Mouse (Mus musculus): ENCODE data around the gene Tjp3. TPM values are rescaled to one million over a fixed set of nuclear protein-coding genes. Genes with fewer than 3 reads are reported as not detected.

The Tjp3 gene
- polyA plus RNA-seq, 1 experiment from 2014 or later, result 3.9 TPM

DNA sequence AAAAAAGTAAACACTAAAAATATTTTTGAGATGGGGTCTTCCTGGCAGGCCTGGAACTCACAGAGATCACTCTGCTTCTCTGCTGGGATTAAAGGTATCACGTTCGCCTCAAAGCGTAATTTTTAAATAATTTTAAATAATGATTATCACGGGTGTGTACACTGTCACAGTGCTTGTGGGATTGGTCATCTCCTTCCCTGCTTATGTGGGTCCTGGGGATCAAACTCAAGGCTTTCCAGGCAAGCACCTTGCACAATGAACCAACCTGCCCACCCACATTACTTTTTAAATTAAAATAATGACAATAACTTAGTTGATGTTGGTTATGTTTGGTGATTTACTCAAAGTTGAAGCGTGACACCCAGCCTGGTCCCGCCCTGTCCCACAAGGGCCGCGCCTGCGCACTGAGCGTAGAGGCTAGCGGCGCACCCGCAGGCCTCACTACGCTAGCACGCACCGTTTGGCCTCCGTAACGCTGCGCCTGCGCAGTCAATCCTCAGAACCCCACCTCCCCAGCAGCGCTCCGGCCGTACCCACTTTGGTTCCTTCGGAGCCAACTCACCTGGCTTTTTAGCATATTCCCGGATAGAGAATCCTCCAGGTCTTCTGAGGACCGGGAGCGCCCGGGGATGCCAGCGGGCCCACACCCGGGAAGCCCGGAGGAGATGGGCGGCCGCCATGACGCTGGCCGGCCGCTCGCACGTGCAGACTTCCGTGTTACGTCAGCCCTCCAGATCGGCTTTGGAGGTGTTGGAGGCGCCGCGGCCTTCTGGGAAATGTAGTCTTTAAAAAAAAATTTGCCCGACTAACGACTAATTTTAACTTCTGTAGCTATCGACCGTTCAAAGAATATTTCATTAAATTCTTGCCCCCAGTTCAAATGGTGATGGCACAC lies 24.9 kb downstream of the Tjp3 start, which contains the start of the genes Mrpl54 and Apba3:
Gene Mrpl54 (minus strand): TSS at position 724 of the 895 bp plus-strand sequence.
Gene Apba3 (plus strand): TSS at position 750 of the 895 bp plus-strand sequence.
- Histone ChIP-seq H3K4me3 (ENCODE audit: low read depth, low read length) (peak within 1 kb of the TSS; percentile 67), H3K4me1 (ENCODE audit: control insufficient read depth, insufficient read depth, low read length) (peaks cover 17% of the 10 kb centered on the region), H3K9ac (ENCODE audit: low read length) (peak within 1 kb of the TSS; percentile 88), H3K27me3 (ENCODE audit: control insufficient read depth, insufficient read depth, low read length) (no peaks in the 10 kb centered on the region), H3K9me3 (ENCODE audit: control insufficient read depth, low read length) (no peaks in the 10 kb centered on the region), H3K27ac (ENCODE audit: low read depth, low read length) (peak within 1 kb of the TSS; percentile 54), H3K4me2 (peak within 1 kb of the TSS; percentile 73), H3K36me3 (ENCODE audit: control insufficient read depth, insufficient read depth, low read length) (peaks cover 12% of the 10 kb centered on the region)
- ATAC-seq (ENCODE audit: low FRiP score) (peak; percentile 93), DNase-seq (ENCODE audit: low spot score, missing footprints) (peak; percentile 99)
- 1% methylated on average over 48 of the region's 48 CpGs for WGBS

DNA sequence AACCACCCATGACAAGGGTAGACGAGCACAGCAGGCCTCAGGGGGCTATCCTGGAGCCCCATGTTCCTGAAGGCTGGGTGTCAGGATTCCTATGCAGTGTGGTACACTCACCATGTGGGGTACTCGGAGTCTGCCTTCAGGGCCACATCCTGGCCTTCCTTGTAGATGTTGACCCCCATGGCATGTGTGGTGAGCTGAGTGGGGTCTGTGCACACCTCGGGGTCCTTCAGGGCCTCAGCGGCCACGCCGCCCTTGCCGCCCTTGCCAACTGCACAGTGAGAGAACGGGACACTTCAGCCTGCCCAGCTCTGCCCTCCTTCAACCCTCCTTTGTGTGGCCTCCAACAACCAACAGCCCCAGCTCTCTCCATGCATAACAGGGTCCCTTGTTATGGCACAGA lies 25.8 kb downstream of the Tjp3 start:
- no peak for DNase-seq (ENCODE audit: low spot score, missing footprints)
- H3K9me3 ChIP-seq (ENCODE audit: control insufficient read depth, low read length), result no peaks in the 10 kb centered on the region
- ATAC-seq (ENCODE audit: low FRiP score), result no peak
- no peak overlapping the region for H3K27ac ChIP-seq (ENCODE audit: low read depth, low read length)
- H3K4me3 ChIP-seq (ENCODE audit: low read depth, low read length), result no peak overlapping the region
- peaks cover 17% of the 10 kb centered on the region for H3K4me1 ChIP-seq (ENCODE audit: control insufficient read depth, insufficient read depth, low read length)
- H3K36me3 ChIP-seq (ENCODE audit: control insufficient read depth, insufficient read depth, low read length), result peaks cover 9% of the 10 kb centered on the region
- no peaks in the 10 kb centered on the region for H3K27me3 ChIP-seq (ENCODE audit: control insufficient read depth, insufficient read depth, low read length)
- peak overlapping the region; percentile 73 for H3K4me2 ChIP-seq
- 96% methylated on average over 8 of the region's 8 CpGs for WGBS
- peak overlapping the region; percentile 88 for H3K9ac ChIP-seq (ENCODE audit: low read length)

GRCm38 (mm10) chr10:81261025-81261424 lies 30.4 kb downstream of the Tjp3 start:
- Histone ChIP-seq H3K9me3 (ENCODE audit: control insufficient read depth, low read length) (no peaks in the 10 kb centered on the region), H3K27me3 (ENCODE audit: control insufficient read depth, insufficient read depth, low read length) (peaks cover 30% of the 10 kb centered on the region), H3K36me3 (ENCODE audit: control insufficient read depth, insufficient read depth, low read length) (peaks cover 9% of the 10 kb centered on the region), H3K27ac (ENCODE audit: low read depth, low read length) (no peak overlapping the region), H3K9ac (ENCODE audit: low read length) (no peak overlapping the region), H3K4me2 (no peak overlapping the region), H3K4me1 (ENCODE audit: control insufficient read depth, insufficient read depth, low read length) (peaks cover 20% of the 10 kb centered on the region), H3K4me3 (ENCODE audit: low read depth, low read length) (no peak overlapping the region)
- ATAC-seq (ENCODE audit: low FRiP score) (no peak), DNase-seq (ENCODE audit: low spot score, missing footprints) (no peak)
- WGBS, result 98% methylated on average over 4 of the region's 4 CpGs

DNA sequence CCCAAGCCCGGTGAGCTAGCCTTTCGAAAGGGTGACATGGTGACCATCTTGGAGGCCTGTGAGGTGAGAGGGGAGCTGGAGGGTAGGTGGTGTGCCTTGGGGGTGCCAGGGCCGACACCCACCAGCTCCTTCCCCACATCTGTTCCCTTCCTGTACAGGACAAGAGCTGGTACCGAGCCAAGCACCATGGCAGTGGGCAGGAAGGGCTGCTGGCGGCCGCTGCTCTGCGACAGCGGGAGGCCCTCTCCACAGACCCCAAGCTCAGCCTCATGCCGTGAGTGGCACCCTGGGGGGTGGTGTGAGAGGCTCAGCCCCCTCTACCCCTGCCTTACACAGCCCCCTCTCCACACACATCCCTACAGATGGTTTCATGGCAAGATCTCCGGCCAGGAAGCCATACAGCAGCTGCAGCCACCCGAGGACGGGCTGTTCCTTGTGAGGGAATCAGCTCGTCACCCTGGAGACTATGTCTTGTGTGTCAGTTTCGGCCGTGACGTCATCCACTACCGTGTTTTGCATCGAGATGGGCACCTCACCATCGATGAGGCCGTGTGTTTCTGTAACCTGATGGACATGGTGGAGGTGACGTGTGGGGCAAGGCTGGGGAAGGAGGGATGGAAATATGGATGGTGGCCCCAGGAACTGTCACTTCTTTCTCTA lies 32.0 kb downstream of the Tjp3 start:
- 44% methylated on average over 21 of the region's 21 CpGs for WGBS
- Histone ChIP-seq H3K9ac (ENCODE audit: low read length) (0 out of 2 replicates have a peak overlapping the region, but pooled peaks have one; percentile 12), H3K27me3 (ENCODE audit: control insufficient read depth, insufficient read depth, low read length) (peaks cover 34% of the 10 kb centered on the region), H3K4me3 (ENCODE audit: low read depth, low read length) (no peak overlapping the region), H3K4me1 (ENCODE audit: control insufficient read depth, insufficient read depth, low read length) (peaks cover 12% of the 10 kb centered on the region; the same call in 1 of the 2 replicates), H3K27ac (ENCODE audit: low read depth, low read length) (no peak overlapping the region), H3K36me3 (ENCODE audit: control insufficient read depth, insufficient read depth, low read length) (peaks cover 3% of the 10 kb centered on the region), H3K4me2 (no peak overlapping the region; the same call in 1 of the 2 replicates), H3K9me3 (ENCODE audit: control insufficient read depth, low read length) (no peaks in the 10 kb centered on the region)
- ATAC-seq (ENCODE audit: low FRiP score), result peak; percentile 12; the same call in 1 of the 2 replicates
- no peak for DNase-seq (ENCODE audit: low spot score, missing footprints)

DNA sequence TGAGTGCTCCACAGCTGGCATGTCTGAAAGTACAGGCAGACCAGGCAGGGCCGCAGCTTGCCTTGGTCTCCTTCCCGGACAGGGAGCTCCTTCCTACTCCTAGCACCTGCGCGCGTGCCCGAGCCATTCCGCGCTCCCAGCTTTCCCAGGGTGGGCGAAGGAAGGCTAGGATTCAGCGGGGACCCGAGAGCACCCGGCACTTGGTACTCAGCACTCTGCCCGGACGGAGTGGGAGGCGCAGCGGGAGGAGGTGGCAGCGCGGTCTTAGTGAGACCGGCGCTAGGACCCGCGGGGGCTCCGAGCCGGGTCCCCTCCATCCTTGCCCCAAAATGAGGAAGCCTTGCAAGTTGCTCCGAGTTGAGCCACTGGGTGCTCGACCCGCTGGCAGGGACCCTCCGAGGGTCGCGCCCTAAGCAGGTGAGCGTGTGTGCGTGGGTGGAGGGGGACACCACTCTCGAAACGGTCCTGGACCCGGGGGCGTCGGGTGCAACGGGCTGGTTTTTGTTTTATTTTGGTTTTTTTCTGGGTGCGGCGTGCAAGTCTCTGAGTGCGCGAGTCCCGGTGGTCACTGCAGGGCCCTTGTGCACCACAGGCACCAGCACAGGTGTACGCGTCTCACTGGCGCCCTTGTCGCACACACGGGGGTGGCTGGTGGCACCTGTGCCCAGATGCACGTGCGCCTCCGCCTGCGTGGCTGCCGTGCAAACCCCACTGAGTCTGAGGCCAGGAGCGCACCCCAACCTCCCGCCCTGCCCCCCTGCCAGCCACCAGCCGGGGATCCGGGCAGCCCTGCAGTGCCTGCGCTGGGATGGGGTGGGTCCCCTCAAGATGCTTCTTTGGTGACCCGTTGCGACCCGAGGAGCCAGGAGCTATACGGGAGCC lies 34.0 kb downstream of the Tjp3 start:
- peak; percentile 94 for DNase-seq (ENCODE audit: low spot score, missing footprints)
- H3K9me3 ChIP-seq (ENCODE audit: control insufficient read depth, low read length), result no peaks in the 10 kb centered on the region
- 2% methylated on average over 61 of the region's 62 CpGs for WGBS
- peak overlapping the region; percentile 52 for H3K9ac ChIP-seq (ENCODE audit: low read length)
- peak overlapping the region; percentile 37 for H3K4me3 ChIP-seq (ENCODE audit: low read depth, low read length)
- H3K36me3 ChIP-seq (ENCODE audit: control insufficient read depth, insufficient read depth, low read length), result no peaks in the 10 kb centered on the region
- peak overlapping the region; percentile 77 for H3K4me2 ChIP-seq
- peaks cover 15% of the 10 kb centered on the region for H3K4me1 ChIP-seq (ENCODE audit: control insufficient read depth, insufficient read depth, low read length)
- H3K27me3 ChIP-seq (ENCODE audit: control insufficient read depth, insufficient read depth, low read length), result peaks cover 46% of the 10 kb centered on the region
- H3K27ac ChIP-seq (ENCODE audit: low read depth, low read length), result no peak overlapping the region
- 0 out of 2 replicates have a peak, but pooled peaks have one; percentile 5 for ATAC-seq (ENCODE audit: low FRiP score)

- H3K9ac ChIP-seq (ENCODE audit: low read length), result no peak overlapping the region
- no peak overlapping the region for H3K4me2 ChIP-seq
- no peaks in the 10 kb centered on the region for H3K9me3 ChIP-seq (ENCODE audit: control insufficient read depth, low read length)
- H3K36me3 ChIP-seq (ENCODE audit: control insufficient read depth, insufficient read depth, low read length), result no peaks in the 10 kb centered on the region
- DNase-seq (ENCODE audit: low spot score, missing footprints) (no peak), ATAC-seq (ENCODE audit: low FRiP score) (no peak)
- H3K27ac ChIP-seq (ENCODE audit: low read depth, low read length), result no peak overlapping the region
- H3K27me3 ChIP-seq (ENCODE audit: control insufficient read depth, insufficient read depth, low read length), result peaks cover 61% of the 10 kb centered on the region
- H3K4me3 ChIP-seq (ENCODE audit: low read depth, low read length), result no peak overlapping the region
- peaks cover 15% of the 10 kb centered on the region for H3K4me1 ChIP-seq (ENCODE audit: control insufficient read depth, insufficient read depth, low read length)
- 67% methylated on average over 1 of the region's 1 CpGs for WGBS
Measured at GRCm38 (mm10) chr10:81254886-81255285, 36.5 kb downstream of the Tjp3 start.

DNA sequence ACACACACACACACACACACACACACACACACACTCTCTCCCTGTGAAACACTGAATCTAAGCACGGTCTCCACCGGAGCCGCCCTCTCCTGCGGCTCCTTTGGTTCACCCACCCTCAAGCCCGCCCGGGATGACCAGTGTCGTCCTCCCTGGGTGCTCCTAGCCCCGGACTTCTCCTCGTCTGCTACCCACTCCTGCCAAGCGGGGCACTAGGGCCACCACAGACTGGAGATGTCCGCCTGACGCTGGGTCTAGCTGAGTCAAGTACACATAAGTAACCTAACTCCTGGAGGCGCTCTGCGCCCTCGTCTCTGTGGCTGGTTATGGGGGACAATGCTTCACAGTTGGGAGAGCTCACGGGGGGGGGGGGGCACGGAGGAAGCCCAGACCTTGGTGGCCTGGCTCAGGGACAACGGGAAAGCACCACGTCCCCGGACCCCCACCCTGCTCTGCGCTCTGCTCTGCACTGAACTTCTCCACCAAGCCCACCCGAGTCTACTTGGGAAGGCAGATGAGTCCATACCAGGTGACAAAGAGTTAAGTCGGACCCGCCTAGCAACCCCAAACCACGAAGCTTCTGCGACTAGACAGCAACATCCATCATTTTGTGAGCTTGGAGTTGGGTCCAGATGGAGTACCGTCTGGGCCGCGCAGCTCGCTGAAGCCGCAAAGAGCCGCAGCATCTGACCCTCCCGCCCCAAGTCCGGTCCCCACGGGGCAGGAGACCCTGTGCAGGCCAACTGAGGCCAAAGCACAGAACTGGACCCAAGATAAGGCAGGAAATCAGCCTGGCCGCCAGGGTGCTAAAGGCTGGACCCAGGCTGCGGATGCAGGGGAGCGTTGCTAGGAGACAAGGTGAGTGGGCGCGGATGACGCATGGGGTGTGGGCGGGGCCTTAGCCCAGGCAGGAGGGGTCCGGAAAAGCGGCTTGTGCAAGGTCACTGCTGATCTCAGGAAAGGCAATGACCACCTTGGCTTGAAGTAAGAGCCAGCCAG lies 38.7 kb downstream of the Tjp3 start, which contains the start of gene Matk:
Gene Matk (plus strand): TSS at position 512 of the 996 bp plus-strand sequence.
- Histone ChIP-seq H3K9me3 (ENCODE audit: control insufficient read depth, low read length) (no peaks in the 10 kb centered on the region), H3K27ac (ENCODE audit: low read depth, low read length) (no peak within 1 kb of the TSS), H3K4me3 (ENCODE audit: low read depth, low read length) (no peak within 1 kb of the TSS), H3K27me3 (ENCODE audit: control insufficient read depth, insufficient read depth, low read length) (peaks cover 44% of the 10 kb centered on the region), H3K4me1 (ENCODE audit: control insufficient read depth, insufficient read depth, low read length) (peaks cover 9% of the 10 kb centered on the region), H3K4me2 (peak within 1 kb of the TSS; percentile 29; the same call in 1 of the 2 replicates), H3K36me3 (ENCODE audit: control insufficient read depth, insufficient read depth, low read length) (no peaks in the 10 kb centered on the region), H3K9ac (ENCODE audit: low read length) (no peak within 1 kb of the TSS)
- 9% methylated on average over 43 of the region's 44 CpGs for WGBS
- ATAC-seq (ENCODE audit: low FRiP score) (peak; percentile 71), DNase-seq (ENCODE audit: low spot score, missing footprints) (no peak)
